Mouse (Mus musculus) lung, postnatal 10 days (tissue): ENCODE results near the gene Mgll.
A peak's percentile ranks its signal among the peaks of the same experiment; 100 is the strongest.

Source experiments
- DNase-seq: peaks from one replicate; pipeline ENCODE4 v3.0.0; 2021

Mgll gene

GRCm38 (mm10) chr6:88775267-88775666, 51.1 kb downstream of the Mgll start:
- no peak for DNase-seq

- no peak for DNase-seq
Measured at GRCm38 (mm10) chr6:88776336-88776923, 52.2 kb downstream of the Mgll start.

GRCm38 (mm10) chr6:88776964-88777363, 52.8 kb downstream of the Mgll start:
- DNase-seq = no peak

GRCm38 (mm10) chr6:88778047-88778688, 54.0 kb downstream of the Mgll start:
- DNase-seq = no peak

GRCm38 (mm10) chr6:88779755-88780154, 55.5 kb downstream of the Mgll start:
- no peak for DNase-seq

GRCm38 (mm10) chr6:88781919-88782318, 57.7 kb downstream of the Mgll start:
- no peak for DNase-seq

- peak; percentile 64 for DNase-seq
Measured at GRCm38 (mm10) chr6:88782981-88783397, 58.8 kb downstream of the Mgll start.

- DNase-seq = peak; percentile 69
Measured at GRCm38 (mm10) chr6:88784691-88785173, 60.5 kb downstream of the Mgll start.

- DNase-seq = peak; percentile 70
Measured at GRCm38 (mm10) chr6:88785331-88785730, 61.1 kb downstream of the Mgll start.

- no peak for DNase-seq
Measured at GRCm38 (mm10) chr6:88785781-88786542, 61.8 kb downstream of the Mgll start.

- peak; percentile 47 for DNase-seq
Measured at GRCm38 (mm10) chr6:88786732-88787445, 62.7 kb downstream of the Mgll start.

- DNase-seq = peak; percentile 70
Measured at GRCm38 (mm10) chr6:88787496-88787895, 63.3 kb downstream of the Mgll start.

- no peak for DNase-seq
Measured at GRCm38 (mm10) chr6:88788219-88788618, 64.0 kb downstream of the Mgll start.

- DNase-seq = peak; percentile 41
Measured at GRCm38 (mm10) chr6:88791299-88791698, 67.1 kb downstream of the Mgll start.

- DNase-seq = peak; percentile 78
Measured at GRCm38 (mm10) chr6:88792147-88792691, 68.0 kb downstream of the Mgll start.

GRCm38 (mm10) chr6:88793243-88793642, 69.0 kb downstream of the Mgll start:
- no peak for DNase-seq

- DNase-seq = no peak
Measured at GRCm38 (mm10) chr6:88793872-88794271, 69.7 kb downstream of the Mgll start.

GRCm38 (mm10) chr6:88794561-88794971, 70.4 kb downstream of the Mgll start:
- no peak for DNase-seq

- no peak for DNase-seq
Measured at GRCm38 (mm10) chr6:88800191-88800590, 76.0 kb downstream of the Mgll start.

- DNase-seq = no peak
Measured at GRCm38 (mm10) chr6:88800735-88801134, 76.5 kb downstream of the Mgll start.

- no peak for DNase-seq
Measured at GRCm38 (mm10) chr6:88803051-88803450, 78.8 kb downstream of the Mgll start.

- DNase-seq = no peak
Measured at GRCm38 (mm10) chr6:88803957-88804695, 79.9 kb downstream of the Mgll start.
